39 mouse cellular contexts compared by ENCODE assay signal in the genomic region with DNA sequence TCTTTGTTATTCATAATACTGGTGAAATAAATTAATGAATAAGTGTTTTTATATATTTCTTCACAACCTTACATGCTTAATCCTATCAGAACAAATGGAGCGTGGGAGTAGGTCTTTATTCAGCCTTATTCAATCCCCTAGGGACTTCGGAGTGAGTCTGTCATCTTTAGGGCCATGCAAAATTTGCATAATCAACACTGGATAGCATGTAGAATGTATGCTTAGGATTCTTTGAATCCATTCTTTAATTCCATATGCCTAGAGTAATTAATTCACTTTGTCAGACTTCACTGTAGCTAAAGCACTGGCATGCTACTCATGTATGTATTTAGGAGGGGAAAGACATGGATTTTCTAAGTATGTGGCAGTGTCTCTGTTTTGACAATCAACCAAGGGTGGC. TPM values are rescaled to one million over a fixed set of nuclear protein-coding genes. Genes with fewer than 3 reads are reported as not detected.
DNase-seq lines count a peak whose midpoint lies in the region; ATAC-seq and TF ChIP-seq lines count a peak whose summit lies in the region.
"Had no signal": no experiment of that assay in that cellular context is flagged by ENCODE, and none has a peak within 500 bp of the region (broad histone marks: within the 10 kb centered on the region; RNA-seq: fewer than 3 reads in every experiment).

No protein-coding gene starts in this region.

- 63% methylated on average over 2 of the region's 2 CpGs for WGBS in hindbrain, embryonic 11.5 days
- WGBS in hindbrain, postnatal 0 days: 45% methylated on average over 2 of the region's 2 CpGs
- WGBS in midbrain, embryonic 13.5 days: 20% methylated on average over 2 of the region's 2 CpGs
- 15% methylated on average over 2 of the region's 2 CpGs for WGBS in midbrain, embryonic 16.5 days
- 14% methylated on average over 2 of the region's 2 CpGs for WGBS in forebrain, embryonic 15.5 days
- 78% methylated on average over 2 of the region's 2 CpGs for WGBS in limb, embryonic 10.5 days
- 61% methylated on average over 2 of the region's 2 CpGs for WGBS in liver, embryonic 12.5 days (ENCODE audit: insufficient replicate concordance)

- no peak for DNase-seq in hindbrain, embryonic 11.5 days (ENCODE audit: low spot score)
- DNase-seq in hindbrain, postnatal 0 days (ENCODE audit: low spot score): no peak
- DNase-seq in limb, embryonic 10.5 days (ENCODE audit: low spot score): no peak
- DNase-seq in left cerebral cortex, adult 8-10 months (ENCODE audit: low spot score in 2 of 2): no peak
- DNase-seq: adrenal gland, adult 2 months; adrenal gland, postnatal 36 days; cerebellum, adult 9-10 months; cerebellum, postnatal 36 days; heart, postnatal 10 days; kidney, adult 8-10 months; liver, postnatal 0 days; lung, postnatal 4 days; right cerebral cortex, adult 18-20 months; spleen, adult 18-20 months; thymus, adult 18-20 months; thymus, postnatal 25 days had no signal

- no peaks in the 10 kb centered on the region for H3K4me1 ChIP-seq in hindbrain, embryonic 11.5 days (replicated peaks; ENCODE audit: control insufficient read depth, insufficient read depth, low read length)
- no peaks in the 10 kb centered on the region for H3K4me1 ChIP-seq in hindbrain, postnatal 0 days (ENCODE audit: insufficient read depth, low read length)
- no peaks in the 10 kb centered on the region for H3K4me1 ChIP-seq in midbrain, embryonic 13.5 days (replicated peaks)
- H3K4me1 ChIP-seq in midbrain, embryonic 16.5 days (ENCODE audit: control insufficient read depth, insufficient read depth, low read length): no peaks in the 10 kb centered on the region
- peaks cover 7% of the 10 kb centered on the region; the same call in 1 of the 2 replicates for H3K4me1 ChIP-seq in forebrain, embryonic 15.5 days
- H3K4me1 ChIP-seq in limb, embryonic 10.5 days: no peaks in the 10 kb centered on the region
- no peaks in the 10 kb centered on the region for H3K4me1 ChIP-seq in liver, embryonic 12.5 days
- H3K4me1 ChIP-seq: embryonic facial prominence, embryonic 12.5 days; heart, embryonic 13.5 days; limb, embryonic 13.5 days; megakaryocyte, embryonic 14.5 days; neural tube, embryonic 15.5 days had no signal

- no peak overlapping the region for H3K9ac ChIP-seq in hindbrain, embryonic 11.5 days (ENCODE audit: low read depth, low read length)
- no peak overlapping the region for H3K9ac ChIP-seq in hindbrain, postnatal 0 days (replicated peaks; ENCODE audit: low read length)
- H3K9ac ChIP-seq in midbrain, embryonic 13.5 days (replicated peaks): no peak overlapping the region
- H3K9ac ChIP-seq in midbrain, embryonic 16.5 days (ENCODE audit: low read depth, low read length): no peak overlapping the region
- H3K9ac ChIP-seq in forebrain, embryonic 15.5 days (replicated peaks): no peak overlapping the region
- no peak overlapping the region for H3K9ac ChIP-seq in liver, embryonic 12.5 days
- H3K9ac ChIP-seq: embryonic facial prominence, embryonic 12.5 days; heart, embryonic 13.5 days; limb, embryonic 13.5 days; liver, postnatal 0 days; neural tube, embryonic 15.5 days had no signal

- TF ChIP-seq CTCF in hindbrain, postnatal 0 days (IDR thresholded peaks at IDR 0.05; ENCODE audit: low read depth): no peak

- H3K9me3 ChIP-seq in hindbrain, embryonic 11.5 days (ENCODE audit: control insufficient read depth, low read length): no peaks in the 10 kb centered on the region
- H3K9me3 ChIP-seq in hindbrain, postnatal 0 days (ENCODE audit: low read length): no peaks in the 10 kb centered on the region
- no peaks in the 10 kb centered on the region for H3K9me3 ChIP-seq in midbrain, embryonic 13.5 days
- no peaks in the 10 kb centered on the region for H3K9me3 ChIP-seq in midbrain, embryonic 16.5 days (replicated peaks; ENCODE audit: control insufficient read depth, low read length, poor library complexity, severe bottlenecking)
- no peaks in the 10 kb centered on the region for H3K9me3 ChIP-seq in forebrain, embryonic 15.5 days
- no peaks in the 10 kb centered on the region for H3K9me3 ChIP-seq in limb, embryonic 10.5 days (replicated peaks)
- H3K9me3 ChIP-seq in liver, embryonic 12.5 days (replicated peaks): no peaks in the 10 kb centered on the region
- H3K9me3 ChIP-seq: embryonic facial prominence, embryonic 12.5 days; heart, embryonic 13.5 days; limb, embryonic 13.5 days; megakaryocyte, embryonic 14.5 days; neural tube, embryonic 15.5 days had no signal

- H3K4me2 ChIP-seq in hindbrain, embryonic 11.5 days (replicated peaks; ENCODE audit: low read depth, low read length): no peak overlapping the region
- H3K4me2 ChIP-seq in hindbrain, postnatal 0 days (ENCODE audit: low read depth, low read length): no peak overlapping the region
- H3K4me2 ChIP-seq in midbrain, embryonic 13.5 days (replicated peaks): no peak overlapping the region
- H3K4me2 ChIP-seq in midbrain, embryonic 16.5 days (ENCODE audit: low read length): no peak overlapping the region
- H3K4me2 ChIP-seq in forebrain, embryonic 15.5 days (replicated peaks): no peak overlapping the region
- no peak overlapping the region for H3K4me2 ChIP-seq in liver, embryonic 12.5 days
- H3K4me2 ChIP-seq: embryonic facial prominence, embryonic 12.5 days; heart, embryonic 13.5 days; limb, embryonic 13.5 days; liver, embryonic 11.5 days; neural tube, embryonic 15.5 days had no signal

- H3K27ac ChIP-seq in hindbrain, embryonic 11.5 days (ENCODE audit: low read depth, low read length): no peak overlapping the region
- H3K27ac ChIP-seq in hindbrain, postnatal 0 days: no peak overlapping the region
- H3K27ac ChIP-seq in midbrain, embryonic 13.5 days: no peak overlapping the region
- no peak overlapping the region for H3K27ac ChIP-seq in midbrain, embryonic 16.5 days (ENCODE audit: low read length)
- H3K27ac ChIP-seq in forebrain, embryonic 15.5 days (replicated peaks): peak overlapping the region; percentile 69
- H3K27ac ChIP-seq in limb, embryonic 10.5 days: no peak overlapping the region
- no peak overlapping the region for H3K27ac ChIP-seq in liver, embryonic 12.5 days
- H3K27ac ChIP-seq: embryonic facial prominence, embryonic 12.5 days; heart, embryonic 13.5 days; kidney, postnatal 0 days; limb, embryonic 13.5 days; neural tube, embryonic 15.5 days had no signal

- 0 out of 2 replicates have a peak, but pooled peaks have one; percentile 38 for ATAC-seq in hindbrain, embryonic 11.5 days (ENCODE audit: low FRiP score)
- ATAC-seq in hindbrain, postnatal 0 days: no peak
- ATAC-seq in midbrain, embryonic 13.5 days: 0 out of 2 replicates have a peak, but pooled peaks have one; percentile 55
- ATAC-seq in midbrain, embryonic 16.5 days: no peak
- ATAC-seq in forebrain, embryonic 15.5 days (replicated peaks): peak; percentile 36; the same call in 1 of the 2 replicates
- ATAC-seq in liver, embryonic 12.5 days: no peak
- ATAC-seq: activated CD4-positive, CD25-positive, alpha-beta regulatory T cell, adult 4 months; intestine, embryonic 16.5 days; liver, postnatal 0 days had no signal

- H3K36me3 ChIP-seq in hindbrain, embryonic 11.5 days (ENCODE audit: control insufficient read depth, insufficient read depth, low read length): no peaks in the 10 kb centered on the region
- H3K36me3 ChIP-seq in hindbrain, postnatal 0 days (ENCODE audit: insufficient read depth, low read length): no peaks in the 10 kb centered on the region
- H3K36me3 ChIP-seq in midbrain, embryonic 13.5 days: no peaks in the 10 kb centered on the region
- H3K36me3 ChIP-seq in midbrain, embryonic 16.5 days (ENCODE audit: control insufficient read depth, insufficient read depth, low read length): no peaks in the 10 kb centered on the region
- H3K36me3 ChIP-seq in forebrain, embryonic 15.5 days: peaks cover 7% of the 10 kb centered on the region; the same call in 1 of the 2 replicates
- no peaks in the 10 kb centered on the region for H3K36me3 ChIP-seq in limb, embryonic 10.5 days
- no peaks in the 10 kb centered on the region for H3K36me3 ChIP-seq in liver, embryonic 12.5 days
- H3K36me3 ChIP-seq: embryonic facial prominence, embryonic 12.5 days; heart, embryonic 13.5 days; limb, embryonic 13.5 days; neural tube, embryonic 15.5 days had no signal

- H3K4me3 ChIP-seq in hindbrain, embryonic 11.5 days (ENCODE audit: low read depth, low read length): no peak overlapping the region
- no peak overlapping the region for H3K4me3 ChIP-seq in hindbrain, postnatal 0 days (ENCODE audit: low read length)
- H3K4me3 ChIP-seq in midbrain, embryonic 13.5 days (replicated peaks): no peak overlapping the region
- H3K4me3 ChIP-seq in midbrain, embryonic 16.5 days (ENCODE audit: low read depth, low read length): no peak overlapping the region
- H3K4me3 ChIP-seq in forebrain, embryonic 15.5 days: no peak overlapping the region
- H3K4me3 ChIP-seq in limb, embryonic 10.5 days: no peak overlapping the region
- no peak overlapping the region for H3K4me3 ChIP-seq in liver, embryonic 12.5 days
- H3K4me3 ChIP-seq: embryonic facial prominence, embryonic 12.5 days; heart, embryonic 13.5 days; limb, embryonic 13.5 days; megakaryocyte, embryonic 14.5 days; neural tube, embryonic 15.5 days had no signal

- H3K27me3 ChIP-seq in hindbrain, embryonic 11.5 days (ENCODE audit: control insufficient read depth, insufficient read depth, low read length): no peaks in the 10 kb centered on the region
- 0 out of 2 replicates have a peak, but pooled peaks cover 4% of the 10 kb centered on the region for H3K27me3 ChIP-seq in hindbrain, postnatal 0 days (ENCODE audit: insufficient read depth, low read length)
- peaks cover 46% of the 10 kb centered on the region for H3K27me3 ChIP-seq in midbrain, embryonic 13.5 days
- peaks cover 8% of the 10 kb centered on the region for H3K27me3 ChIP-seq in midbrain, embryonic 16.5 days (ENCODE audit: control insufficient read depth, insufficient read depth, low read depth, low read length)
- no peaks in the 10 kb centered on the region for H3K27me3 ChIP-seq in forebrain, embryonic 15.5 days
- H3K27me3 ChIP-seq in limb, embryonic 10.5 days (ENCODE audit: low read depth, poor library complexity, severe bottlenecking): peaks cover 10% of the 10 kb centered on the region; the same call in 1 of the 2 replicates
- H3K27me3 ChIP-seq in liver, embryonic 12.5 days (replicated peaks): no peaks in the 10 kb centered on the region
- H3K27me3 ChIP-seq: CH12.LX; embryonic facial prominence, embryonic 12.5 days; megakaryocyte, embryonic 14.5 days had no signal

RNA-seq across cellular contexts. Expression of a gene that starts 24.9 kb away (rescaled TPM):
- 0.08 TPM in 1 of 2 replicates, not detected in the other for polyA plus RNA-seq in hindbrain, embryonic 11.5 days (2014; fragmentation: Nextera tagmentation; extraction: Ambion mirVana)
- total RNA-seq in hindbrain, postnatal 0 days (2014; rRNA removed): 0.04 TPM in 1 of 2 replicates, not detected in the other
- polyA plus RNA-seq in hindbrain, postnatal 0 days (2015; fragmentation: Nextera tagmentation; extraction: Ambion mirVana): not detected in 2 replicates
- polyA plus RNA-seq in midbrain, embryonic 13.5 days (2015; fragmentation: Nextera tagmentation; extraction: Ambion mirVana): 0.15 TPM in 1 of 2 replicates, not detected in the other
- polyA plus RNA-seq in midbrain, embryonic 16.5 days (2015; fragmentation: Nextera tagmentation; extraction: Ambion mirVana): 0.10 TPM in 1 of 2 replicates, not detected in the other
- polyA plus RNA-seq in forebrain, embryonic 15.5 days (2015; fragmentation: Nextera tagmentation; extraction: Ambion mirVana): 2.8 and 3.0 TPM in 2 replicates
- not detected in 2 replicates for polyA plus RNA-seq in limb, embryonic 10.5 days (2016; fragmentation: Nextera tagmentation; extraction: Ambion mirVana)
- total RNA-seq in left cerebral cortex, adult 8-10 months (2022): 1 to 10 TPM; 5.9 to 7.2 (median 6.5) TPM
- not detected in 2 replicates for polyA plus RNA-seq in liver, embryonic 12.5 days (2016; fragmentation: Nextera tagmentation; extraction: Ambion mirVana)
- total RNA-seq: adrenal gland, adult 2 months; adrenal gland, postnatal 36 days; CH12.LX; ES-E14; gastrocnemius, adult 8-10 months; gastrocnemius, postnatal 4 days; heart, adult 8-10 months; heart, postnatal 10 days; hematopoietic stem cell, adult 5-6 weeks had no signal
- polyA plus RNA-seq: activated CD4-positive, CD25-positive, alpha-beta regulatory T cell, adult 4 months; adrenal gland, adult 2 months; C2C12; heart, embryonic 13.5 days; intestine, embryonic 16.5 days; kidney, postnatal 0 days; large intestine, adult 2 months; limb, embryonic 13.5 days; liver, embryonic 11.5 days; liver, postnatal 0 days; lung, embryonic 16.5 days; neural tube, embryonic 15.5 days; stomach, embryonic 16.5 days had no signal

RNA-seq across cellular contexts. Expression of a gene that starts 27.4 kb away (rescaled TPM):
- polyA plus RNA-seq in hindbrain, embryonic 11.5 days (2014; fragmentation: Nextera tagmentation; extraction: Ambion mirVana): 0.39 and 0.49 TPM in 2 replicates
- 0.16 and 2.3 TPM in 2 replicates for total RNA-seq in hindbrain, postnatal 0 days (2014; rRNA removed)
- not detected in 2 replicates for polyA plus RNA-seq in hindbrain, postnatal 0 days (2015; fragmentation: Nextera tagmentation; extraction: Ambion mirVana)
- polyA plus RNA-seq in midbrain, embryonic 13.5 days (2015; fragmentation: Nextera tagmentation; extraction: Ambion mirVana): 0.63 and 6.4 TPM in 2 replicates
- polyA plus RNA-seq in midbrain, embryonic 16.5 days (2015; fragmentation: Nextera tagmentation; extraction: Ambion mirVana): 1.7 and 2.5 TPM in 2 replicates
- 110 and 111 TPM in 2 replicates for polyA plus RNA-seq in forebrain, embryonic 15.5 days (2015; fragmentation: Nextera tagmentation; extraction: Ambion mirVana)
- 0.19 TPM in 1 of 2 replicates, not detected in the other for polyA plus RNA-seq in limb, embryonic 10.5 days (2016; fragmentation: Nextera tagmentation; extraction: Ambion mirVana)
- total RNA-seq in left cerebral cortex, adult 8-10 months (2022): 100 to 1,000 TPM in 1 of 4 experiments, 10 to 100 TPM in 3; 89.6 to 102 (median 96.9) TPM
- 0.06 TPM in 1 of 2 replicates, not detected in the other for polyA plus RNA-seq in liver, embryonic 12.5 days (2016; fragmentation: Nextera tagmentation; extraction: Ambion mirVana)
- total RNA-seq: adrenal gland, adult 2 months; adrenal gland, postnatal 36 days; CH12.LX; gastrocnemius, adult 8-10 months; gastrocnemius, postnatal 4 days; heart, adult 8-10 months; hematopoietic stem cell, adult 5-6 weeks had no signal
- polyA plus RNA-seq: activated CD4-positive, CD25-positive, alpha-beta regulatory T cell, adult 4 months; adrenal gland, adult 2 months; C2C12; intestine, embryonic 16.5 days; kidney, postnatal 0 days; large intestine, adult 2 months; limb, embryonic 13.5 days; liver, postnatal 0 days; neural tube, embryonic 15.5 days had no signal

Comparison
In these comparisons a context has a peak if more than half of its experiments do, and no peak if none do; other contexts are left out.
1. ATAC-seq: peak in hindbrain, embryonic 11.5 days (single experiment), midbrain, embryonic 13.5 days (single experiment) and forebrain, embryonic 15.5 days (single experiment); none in hindbrain, postnatal 0 days (single experiment), midbrain, embryonic 16.5 days (single experiment) and liver, embryonic 12.5 days (single experiment).
2. RNA of a gene that starts 27.4 kb away (polyA plus RNA-seq): 110 to 111 TPM in forebrain, embryonic 15.5 days; 0.63 to 6.4 TPM in midbrain, embryonic 13.5 days, 1.7 to 2.5 TPM in midbrain, embryonic 16.5 days, 0.39 to 0.49 TPM in hindbrain, embryonic 11.5 days, 0.19 TPM in limb, embryonic 10.5 days, not detected in hindbrain, postnatal 0 days and 0.06 TPM in liver, embryonic 12.5 days; every median in the first group is over 10 times any median in the second.